Mouse (Mus musculus): ENCODE measurements around the gene Cntn3.

DNA sequence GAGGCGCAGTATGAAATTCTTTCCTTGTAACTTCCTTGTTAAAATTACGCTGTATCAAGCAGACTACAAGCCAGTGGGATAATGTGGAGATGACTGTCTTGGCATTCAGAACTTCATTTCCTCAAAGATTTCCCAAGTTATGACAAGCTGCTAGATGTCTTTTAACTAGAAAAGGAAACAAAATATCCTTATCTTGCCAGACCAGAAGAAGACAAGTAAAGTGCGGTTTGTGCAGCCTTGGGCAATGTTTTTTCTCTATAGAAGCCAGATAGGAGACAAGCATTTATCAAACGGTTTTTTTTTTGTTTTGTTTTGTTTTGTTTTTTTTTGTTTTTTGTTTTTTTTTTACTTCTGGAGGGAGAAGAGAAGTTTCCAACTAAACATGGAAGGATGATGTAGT lies 37.3 kb downstream of the Cntn3 start:
- TF ChIP-seq CTCF (IDR thresholded peaks at IDR 0.05; ENCODE audit: extremely low read depth, insufficient read depth, low read length) = no peak
- no peak for TF ChIP-seq POLR2A (IDR thresholded peaks at IDR 0.05; ENCODE audit: extremely low read depth, insufficient read depth, low read length)
